10 mouse cellular contexts compared by ENCODE assay signal in genomic region chr3:105404077-105404446, GRCm38 (mm10). TPM values are rescaled to one million over a fixed set of nuclear protein-coding genes. Genes with fewer than 3 reads are reported as not detected.
A peak's percentile ranks its signal among the peaks of the same experiment; 100 is the strongest.
DNase-seq lines count a peak whose midpoint lies in the region; ATAC-seq and TF ChIP-seq lines count a peak whose summit lies in the region.
"Had no signal": no experiment of that assay in that cellular context is flagged by ENCODE, and none has a peak within 500 bp of the region (broad histone marks: within the 10 kb centered on the region; RNA-seq: fewer than 3 reads in every experiment).

No protein-coding gene starts in this region.

- H3K36me3 ChIP-seq in kidney, embryonic 14.5 days (ENCODE audit: control insufficient read depth, insufficient read depth, low read length) = no peaks in the 10 kb centered on the region
- H3K36me3 ChIP-seq in heart, embryonic 12.5 days = no peaks in the 10 kb centered on the region
- H3K36me3 ChIP-seq in liver, embryonic 11.5 days (ENCODE audit: control insufficient read depth, insufficient read depth, low read length) = no peaks in the 10 kb centered on the region

- WGBS in kidney, embryonic 14.5 days = 57% methylated on average over 4 of the region's 4 CpGs
- 29% methylated on average over 4 of the region's 4 CpGs for WGBS in heart, embryonic 12.5 days
- 68% methylated on average over 4 of the region's 4 CpGs for WGBS in liver, embryonic 11.5 days

- no peak for TF ChIP-seq CTCF in brain, embryonic 14.5 days (IDR thresholded peaks at IDR 0.05; ENCODE audit: borderline replicate concordance, extremely low read depth, insufficient read depth, insufficient read length)

- H3K9ac ChIP-seq in kidney, embryonic 14.5 days (ENCODE audit: low read depth, low read length) = no peak overlapping the region
- no peak overlapping the region for H3K9ac ChIP-seq in heart, embryonic 12.5 days
- H3K9ac ChIP-seq in liver, embryonic 11.5 days (ENCODE audit: low read depth, low read length) = no peak overlapping the region

- no peak overlapping the region for H3K4me3 ChIP-seq in kidney, embryonic 14.5 days (ENCODE audit: low read length)
- H3K4me3 ChIP-seq in heart, embryonic 12.5 days = no peak overlapping the region
- H3K4me3 ChIP-seq in liver, embryonic 11.5 days (ENCODE audit: low read depth, low read length) = no peak overlapping the region

- no peak overlapping the region for H3K4me2 ChIP-seq in kidney, embryonic 14.5 days (replicated peaks; ENCODE audit: low read depth, low read length)
- H3K4me2 ChIP-seq in heart, embryonic 12.5 days = no peak overlapping the region
- no peak overlapping the region for H3K4me2 ChIP-seq in liver, embryonic 11.5 days

- no peak for TF ChIP-seq POLR2A in brain, embryonic 14.5 days (IDR thresholded peaks at IDR 0.05; ENCODE audit: borderline replicate concordance, extremely low read depth, insufficient read depth, insufficient read length, poor library complexity, severe bottlenecking)

- H3K27me3 ChIP-seq in kidney, embryonic 14.5 days (ENCODE audit: control insufficient read depth, insufficient read depth, low read length) = no peaks in the 10 kb centered on the region
- no peaks in the 10 kb centered on the region for H3K27me3 ChIP-seq in heart, embryonic 12.5 days (replicated peaks)
- no peaks in the 10 kb centered on the region for H3K27me3 ChIP-seq in liver, embryonic 11.5 days (replicated peaks; ENCODE audit: control insufficient read depth, insufficient read depth, low read length)

- no peaks in the 10 kb centered on the region for H3K9me3 ChIP-seq in kidney, embryonic 14.5 days (ENCODE audit: control insufficient read depth, low read length)
- no peaks in the 10 kb centered on the region for H3K9me3 ChIP-seq in heart, embryonic 12.5 days (replicated peaks)
- no peaks in the 10 kb centered on the region for H3K9me3 ChIP-seq in liver, embryonic 11.5 days (ENCODE audit: control insufficient read depth, low read length)

- no peak overlapping the region for H3K27ac ChIP-seq in kidney, embryonic 14.5 days (ENCODE audit: low read depth, low read length)
- H3K27ac ChIP-seq in heart, embryonic 12.5 days (ENCODE audit: poor library complexity, severe bottlenecking) = peak overlapping the region; percentile 55
- H3K27ac ChIP-seq in liver, embryonic 11.5 days (ENCODE audit: low read depth, low read length) = no peak overlapping the region

- H3K4me1 ChIP-seq in kidney, embryonic 14.5 days (ENCODE audit: control insufficient read depth, insufficient read depth, low read length) = 0 out of 2 replicates have a peak, but pooled peaks cover 7% of the 10 kb centered on the region
- H3K4me1 ChIP-seq in heart, embryonic 12.5 days (replicated peaks) = peaks cover 33% of the 10 kb centered on the region
- no peaks in the 10 kb centered on the region; the same call in 1 of the 2 replicates for H3K4me1 ChIP-seq in liver, embryonic 11.5 days (replicated peaks; ENCODE audit: control insufficient read depth, insufficient read depth, low read length)

- 0 out of 2 replicates have a peak, but pooled peaks have one; percentile 60 for ATAC-seq in kidney, embryonic 14.5 days (ENCODE audit: low FRiP score, low TSS enrichment)
- peak; percentile 88 for ATAC-seq in heart, embryonic 12.5 days (ENCODE audit: insufficient number of reproducible peaks, low FRiP score)
- ATAC-seq in liver, embryonic 11.5 days (replicated peaks; ENCODE audit: low FRiP score) = no peak

- DNase-seq in kidney, adult 18-20 months = no peak
- peak; percentile 79 for DNase-seq in brain, embryonic 14.5 days (ENCODE audit: low read depth)
- DNase-seq in lung, postnatal 4 days = peak; percentile 9 to 52
- DNase-seq in thymus, postnatal 25 days = no peak
- no peak for DNase-seq in gastrocnemius, postnatal 25 days
- DNase-seq in liver, embryonic 11.5 days (ENCODE audit: low spot score) = no peak
- DNase-seq: cerebellum, adult 11-12 months had no signal

RNA-seq across cellular contexts. Expression of gene Kcnd3, which starts 48.1 kb away (rescaled TPM):
- 1.5 and 2.8 TPM in 2 replicates for polyA plus RNA-seq in kidney, embryonic 14.5 days (2014; fragmentation: Nextera tagmentation; extraction: Ambion mirVana)
- 19.2 and 32.0 TPM in 2 replicates for polyA plus RNA-seq in brain, embryonic 14.5 days (2012; rRNA removed)
- polyA plus RNA-seq in heart, embryonic 12.5 days (2016; fragmentation: Nextera tagmentation; extraction: Ambion mirVana) = 0.93 and 1.0 TPM in 2 replicates
- under 1 TPM; 0.08 to 0.10 TPM for total RNA-seq in gastrocnemius, postnatal 25 days (2021)
- polyA plus RNA-seq in liver, embryonic 11.5 days (2014; fragmentation: Nextera tagmentation; extraction: Ambion mirVana) = 0.22 and 0.37 TPM in 2 replicates
- total RNA-seq: monocyte, adult 5-6 weeks had no signal

Comparison
In these comparisons a context has a peak if more than half of its experiments do, and no peak if none do; other contexts are left out.
1. DNase-seq: peak in brain, embryonic 14.5 days (single experiment) and lung, postnatal 4 days (2 of 2); none in kidney, adult 18-20 months (single experiment), thymus, postnatal 25 days (single experiment), gastrocnemius, postnatal 25 days (single experiment) and liver, embryonic 11.5 days (single experiment).